Mouse (Mus musculus) hindbrain, postnatal 0 days (tissue): ENCODE results near the gene Malrd1. TPM values are rescaled to one million over a fixed set of nuclear protein-coding genes. Genes with fewer than 3 reads are reported as not detected.
"Not testable (repeated sequence)": the region's sequence is repeated elsewhere in the genome, so short reads cannot be mapped to it uniquely, and the experiment has no call there.

ENCODE experiments used
- ATAC-seq: fragments of 200-750 bp; cut with Nextera tagmentation; 2 replicates; pipeline ENCODE4 v1.8.0; 2017; ENCODE audit warnings: mild to moderate bottlenecking, moderate TSS enrichment, moderate library complexity
- DNase-seq: peaks from one replicate; pipeline ENCODE4 v3.0.0-alpha.2; 2015; ENCODE audit warnings: low spot score
- H3K27ac ChIP-seq: fragments of 300-500 bp; sonication (generic); 2 replicates; pipeline ENCODE4 v1.5.1; 2014; ENCODE audit warnings: mild to moderate bottlenecking
- H3K27me3 ChIP-seq: fragments of 300-500 bp; sonication (generic); 2 replicates; pipeline ENCODE4 v1.6.1; 2014; ENCODE audit warnings: low read length, mixed read lengths; ENCODE audit not compliant: insufficient read depth
- H3K36me3 ChIP-seq: fragments of 300-500 bp; sonication (generic); 2 replicates; pipeline ENCODE4 v1.6.1; 2014; ENCODE audit warnings: low read length, mixed read lengths; ENCODE audit not compliant: insufficient read depth
- H3K4me1 ChIP-seq: fragments of 300-500 bp; sonication (generic); 2 replicates; pipeline ENCODE4 v1.6.1; 2014; ENCODE audit warnings: antibody characterized with exemption, low read length, mixed read lengths; ENCODE audit not compliant: insufficient read depth
- H3K4me2 ChIP-seq: fragments of 300-500 bp; sonication (generic); 2 replicates; pipeline ENCODE4 v1.6.1; 2014; ENCODE audit warnings: low read depth, mild to moderate bottlenecking, low read length, moderate library complexity, mixed read lengths
- H3K4me3 ChIP-seq: fragments of 300-500 bp; sonication (generic); 2 replicates; pipeline ENCODE4 v1.5.1; 2014; ENCODE audit warnings: low read length
- H3K9ac ChIP-seq: fragments of 300-500 bp; sonication (generic); replicated peaks from 2 replicates; pipeline ENCODE4 v1.6.1; 2014; ENCODE audit warnings: mild to moderate bottlenecking, low read length, moderate library complexity, mixed read lengths
- H3K9me3 ChIP-seq: fragments of 300-500 bp; sonication (generic); 2 replicates; pipeline ENCODE4 v1.6.1; 2016; ENCODE audit warnings: low read length, mixed read lengths
- CTCF ChIP-seq: IDR thresholded peaks from 2 replicates; pipeline ENCODE4 v1.5.1; 2016; ENCODE audit warnings: antibody characterized with exemption, control low read depth, low read depth
- WGBS: fragments of 180-500 bp; shearing (Covaris S2); extraction: QIAGEN DNeasy Blood & Tissue Kit; methylation state at CpG from one replicate; pipeline ENCODE4 v1.1.7; 2014; 5-methylcytosine and 5-hydroxymethylcytosine counted together
- polyA plus RNA-seq: library from polyadenylated mRNA; unstranded; fragments of >200 nt; fragmentation: Nextera tagmentation; extraction: Ambion mirVana; gene quantifications from 2 replicates; pipeline ENCODE4 v1.2.1, GENCODE M21; 2015
- total RNA-seq: library from RNA; depleted of rRNA; stranded (reverse); fragments of >200 nt; gene quantifications from 2 replicates; pipeline ENCODE4 v1.2.3, GENCODE M21; 2014

Malrd1 gene
- total and polyA plus RNA-seq, 2 experiments from 2014 or later: 0.15 to 0.26 TPM

GRCm38 (mm10) chr2:15925432-15925831 is 399.2 kb downstream of the Malrd1 start:
- H3K9ac ChIP-seq: no peak overlapping the region
- H3K9me3 ChIP-seq: no peaks in the 10 kb centered on the region
- 32% methylated on average over 3 of the region's 3 CpGs for WGBS
- H3K36me3 ChIP-seq: no peaks in the 10 kb centered on the region
- no peak overlapping the region for H3K4me3 ChIP-seq
- no peak for TF ChIP-seq CTCF
- DNase-seq (no peak), ATAC-seq (no peak)
- H3K27ac ChIP-seq: no peak overlapping the region
- H3K4me2 ChIP-seq: no peak overlapping the region
- H3K4me1 ChIP-seq: no peaks in the 10 kb centered on the region
- no peaks in the 10 kb centered on the region for H3K27me3 ChIP-seq

- no peak overlapping the region for H3K4me2 ChIP-seq
- DNase-seq (no peak), ATAC-seq (no peak)
- no peak overlapping the region for H3K9ac ChIP-seq
- no peaks in the 10 kb centered on the region for H3K9me3 ChIP-seq
- no peaks in the 10 kb centered on the region for H3K4me1 ChIP-seq
- no peaks in the 10 kb centered on the region for H3K27me3 ChIP-seq
- no peak overlapping the region for H3K27ac ChIP-seq
- no peak for TF ChIP-seq CTCF
- WGBS: 44% methylated on average over 1 of the region's 1 CpGs
- no peaks in the 10 kb centered on the region for H3K36me3 ChIP-seq
- no peak overlapping the region for H3K4me3 ChIP-seq
These were observed 399.8 kb downstream of the Malrd1 start for GRCm38 (mm10) chr2:15926041-15926440.

GRCm38 (mm10) chr2:15931479-15931878 is 405.2 kb downstream of the Malrd1 start:
- no peaks in the 10 kb centered on the region for H3K27me3 ChIP-seq
- WGBS: 64% methylated on average over 1 of the region's 1 CpGs
- no peak for TF ChIP-seq CTCF
- H3K4me1 ChIP-seq: no peaks in the 10 kb centered on the region
- no peak for ATAC-seq
- no peaks in the 10 kb centered on the region for H3K9me3 ChIP-seq
- DNase-seq: peak; percentile 31
- H3K4me2 ChIP-seq: no peak overlapping the region
- H3K9ac ChIP-seq: no peak overlapping the region
- no peaks in the 10 kb centered on the region for H3K36me3 ChIP-seq
- H3K27ac ChIP-seq: no peak overlapping the region
- H3K4me3 ChIP-seq: no peak overlapping the region

GRCm38 (mm10) chr2:15931924-15932323 is 405.6 kb downstream of the Malrd1 start:
- Histone ChIP-seq H3K9me3 (no peaks in the 10 kb centered on the region), H3K36me3 (no peaks in the 10 kb centered on the region), H3K4me1 (no peaks in the 10 kb centered on the region), H3K27ac (no peak overlapping the region), H3K27me3 (no peaks in the 10 kb centered on the region), H3K4me2 (no peak overlapping the region), H3K9ac (no peak overlapping the region), H3K4me3 (no peak overlapping the region)
- no peak for TF ChIP-seq CTCF
- ATAC-seq: no peak
- no peak for DNase-seq

GRCm38 (mm10) chr2:15932340-15932739 is 406.1 kb downstream of the Malrd1 start:
- ATAC-seq (0 out of 2 replicates have a peak, but pooled peaks have one; percentile 43), DNase-seq (no peak)
- Histone ChIP-seq H3K9me3 (no peaks in the 10 kb centered on the region), H3K27me3 (no peaks in the 10 kb centered on the region), H3K36me3 (no peaks in the 10 kb centered on the region), H3K27ac (no peak overlapping the region), H3K4me1 (no peaks in the 10 kb centered on the region), H3K4me3 (no peak overlapping the region), H3K9ac (no peak overlapping the region), H3K4me2 (no peak overlapping the region)
- 75% methylated on average over 1 of the region's 1 CpGs for WGBS
- no peak for TF ChIP-seq CTCF

GRCm38 (mm10) chr2:16002925-16003324 is 476.6 kb downstream of the Malrd1 start:
- DNase-seq (no peak), ATAC-seq (no peak)
- no peak overlapping the region for H3K4me2 ChIP-seq

GRCm38 (mm10) chr2:16017046-16017445 is 490.8 kb downstream of the Malrd1 start:
- not testable (repeated sequence) for H3K27me3 ChIP-seq, H3K9me3 ChIP-seq, H3K4me1 ChIP-seq, DNase-seq, H3K4me2 ChIP-seq, H3K36me3 ChIP-seq, H3K4me3 ChIP-seq, H3K27ac ChIP-seq, H3K9ac ChIP-seq, ATAC-seq
- WGBS: 91% methylated on average over 2 of the region's 2 CpGs

More at GRCm38 (mm10) chr2:16002925-16003324, 476.6 kb downstream of the Malrd1 start:
- Histone ChIP-seq H3K27me3 (no peaks in the 10 kb centered on the region), H3K9me3 (no peaks in the 10 kb centered on the region), H3K36me3 (no peaks in the 10 kb centered on the region), H3K4me3 (no peak overlapping the region), H3K9ac (no peak overlapping the region), H3K27ac (no peak overlapping the region), H3K4me1 (no peaks in the 10 kb centered on the region)
- no peak for TF ChIP-seq CTCF
- WGBS: 27% methylated on average over 2 of the region's 2 CpGs

- not testable (repeated sequence) for H3K36me3 ChIP-seq, H3K27me3 ChIP-seq, H3K27ac ChIP-seq, H3K4me1 ChIP-seq, H3K9ac ChIP-seq, H3K4me2 ChIP-seq, DNase-seq, ATAC-seq, H3K9me3 ChIP-seq, H3K4me3 ChIP-seq
These were observed 491.4 kb downstream of the Malrd1 start for GRCm38 (mm10) chr2:16017719-16018118.
